Mouse (Mus musculus) small intestine, adult 2 months (tissue): ENCODE data around the gene Tyw1. TPM values are rescaled to one million over a fixed set of nuclear protein-coding genes. Genes with fewer than 3 reads are reported as not detected.
"Not testable (repeated sequence)": the region's sequence is repeated elsewhere in the genome, so short reads cannot be mapped to it uniquely, and the experiment has no call there.

Experiments
- H3K27ac ChIP-seq: fragments of 200-500 bp; 2 replicates; pipeline ENCODE4 v1.5.1; 2012; ENCODE audit warnings: low read depth, low read length, control low read depth, inconsistent platforms; ENCODE audit not compliant: insufficient read depth
- H3K27me3 ChIP-seq: fragments of 200-500 bp; 2 replicates; pipeline ENCODE4 v1.6.1; 2012; ENCODE audit warnings: mild to moderate bottlenecking, moderate library complexity, low read length, inconsistent platforms; ENCODE audit not compliant: control insufficient read depth, insufficient read depth
- H3K36me3 ChIP-seq: fragments of 200-500 bp; 2 replicates; pipeline ENCODE4 v1.6.1; 2012; ENCODE audit warnings: mild to moderate bottlenecking, low read length, control low read depth, inconsistent platforms; ENCODE audit not compliant: control insufficient read depth, insufficient read depth
- H3K4me1 ChIP-seq: fragments of 200-500 bp; 2 replicates; pipeline ENCODE4 v1.6.1; 2012; ENCODE audit warnings: low read length, inconsistent platforms, mixed read lengths; ENCODE audit not compliant: control insufficient read depth, insufficient read depth, insufficient read length
- H3K4me3 ChIP-seq: fragments of 200-500 bp; 2 replicates; pipeline ENCODE4 v1.5.1; 2012; ENCODE audit warnings: low read depth, mild to moderate bottlenecking, control low read depth, inconsistent platforms, low read length, moderate library complexity
- CTCF ChIP-seq: fragments of 200-500 bp; IDR thresholded peaks from 2 replicates; pipeline ENCODE4 v1.5.1; 2012; ENCODE audit warnings: low read depth, mild to moderate bottlenecking, control low read depth, inconsistent platforms, low read length, moderate library complexity, mixed read lengths; ENCODE audit not compliant: insufficient replicate concordance, insufficient read length; ENCODE audit errors: extremely low read depth
- POLR2A ChIP-seq: fragments of 200-500 bp; IDR thresholded peaks from 2 replicates; pipeline ENCODE4 v1.6.1; 2012; ENCODE audit warnings: low read depth, mild to moderate bottlenecking, control low read depth, inconsistent platforms, low read length, moderate library complexity
- WGBS: fragments of 180-500 bp; shearing (Covaris S2); methylation state at CpG from one replicate; pipeline ENCODE4 v1.1.7; 2018; 5-methylcytosine and 5-hydroxymethylcytosine counted together
- polyA plus RNA-seq: library from polyadenylated mRNA; depleted of rRNA; stranded (reverse); fragments of >200 nt; gene quantifications from 2 replicates; pipeline ENCODE4 v1.2.3, GENCODE M21; 2012

Tyw1 gene
- polyA plus RNA-seq, 1 experiment, result 5.7 TPM

GRCm38 (mm10) chr5:130241426-130241825 is 14.0 kb upstream of the Tyw1 start:
- Histone ChIP-seq H3K4me3 (no peak overlapping the region), H3K27me3 (no peaks in the 10 kb centered on the region), H3K4me1 (no peaks in the 10 kb centered on the region), H3K27ac (no peak overlapping the region), H3K36me3 (peaks cover 77% of the 10 kb centered on the region)
- 88% methylated on average over 12 of the region's 12 CpGs for WGBS
- no peak for TF ChIP-seq CTCF
- no peak for TF ChIP-seq POLR2A

GRCm38 (mm10) chr5:130247823-130248222 is 7.6 kb upstream of the Tyw1 start:
- Histone ChIP-seq H3K36me3 (peaks cover 85% of the 10 kb centered on the region), H3K27me3 (no peaks in the 10 kb centered on the region), H3K27ac (no peak overlapping the region), H3K4me1 (no peaks in the 10 kb centered on the region), H3K4me3 (no peak overlapping the region)
- 67% methylated on average over 5 of the region's 5 CpGs for WGBS
- TF ChIP-seq POLR2A (no peak), CTCF (no peak)

- TF ChIP-seq POLR2A (no peak), CTCF (no peak)
- 1% methylated on average over 19 of the region's 19 CpGs for WGBS
- H3K36me3 ChIP-seq, result peaks cover 38% of the 10 kb centered on the region
- peak overlapping the region; percentile 91 for H3K27ac ChIP-seq
- peaks cover 2% of the 10 kb centered on the region; the same call in 1 of the 2 replicates for H3K4me1 ChIP-seq
- no peaks in the 10 kb centered on the region for H3K27me3 ChIP-seq
- peak overlapping the region; percentile 93 for H3K4me3 ChIP-seq
Observed at GRCm38 (mm10) chr5:130254164-130255016, 1.0 kb upstream of the Tyw1 start.

GRCm38 (mm10) chr5:130255799-130256525 is 543 bp downstream of the Tyw1 start:
- H3K4me3 ChIP-seq, result not testable (repeated sequence)
- peak overlapping the region; percentile 87 for H3K27ac ChIP-seq
- WGBS, result 9% methylated on average over 20 of the region's 20 CpGs

GRCm38 (mm10) chr5:130256678-130257271 is 1.4 kb downstream of the Tyw1 start:
- TF ChIP-seq POLR2A (peak; percentile 45), CTCF (no peak)
- H3K4me3 ChIP-seq, result peak overlapping the region; percentile 94
- H3K36me3 ChIP-seq, result peaks cover 18% of the 10 kb centered on the region
- H3K27ac ChIP-seq, result peak overlapping the region; percentile 87
- no peaks in the 10 kb centered on the region for H3K27me3 ChIP-seq
- peaks cover 2% of the 10 kb centered on the region; the same call in 1 of the 2 replicates for H3K4me1 ChIP-seq
- WGBS, result under 1% methylated on average over 25 of the region's 25 CpGs

More at GRCm38 (mm10) chr5:130255799-130256525, 543 bp downstream of the Tyw1 start:
- H3K4me1 ChIP-seq, H3K27me3 ChIP-seq: not testable (repeated sequence)
- peaks cover 24% of the 10 kb centered on the region for H3K36me3 ChIP-seq

- 0 out of 2 replicates have a peak overlapping the region, but pooled peaks have one; percentile 65 for H3K27ac ChIP-seq
- 6% methylated on average over 8 of the region's 8 CpGs for whole genome bisulfite sequencing
- TF ChIP-seq CTCF, result no peak
- no peak for TF ChIP-seq POLR2A
Observed at GRCm38 (mm10) chr5:130257303-130257702, 1.9 kb downstream of the Tyw1 start.

GRCm38 (mm10) chr5:130263454-130263853 is 8.0 kb downstream of the Tyw1 start:
- no peak overlapping the region for H3K4me3 ChIP-seq
- H3K36me3 ChIP-seq, result peaks cover 20% of the 10 kb centered on the region
- peaks cover 8% of the 10 kb centered on the region; the same call in 1 of the 2 replicates for H3K4me1 ChIP-seq
- WGBS, result 81% methylated on average over 11 of the region's 11 CpGs
- no peaks in the 10 kb centered on the region for H3K27me3 ChIP-seq
- H3K27ac ChIP-seq, result no peak overlapping the region
- TF ChIP-seq CTCF (no peak), POLR2A (no peak)

More at GRCm38 (mm10) chr5:130257303-130257702, 1.9 kb downstream of the Tyw1 start:
- no peaks in the 10 kb centered on the region for H3K27me3 ChIP-seq
- H3K4me3 ChIP-seq, result peak overlapping the region; percentile 94
- peaks cover 15% of the 10 kb centered on the region for H3K36me3 ChIP-seq
- peaks cover 2% of the 10 kb centered on the region; the same call in 1 of the 2 replicates for H3K4me1 ChIP-seq
